Mouse (Mus musculus): Measurements from ENCODE around the gene Srsf9. TPM values are rescaled to one million over a fixed set of nuclear protein-coding genes. Genes with fewer than 3 reads are reported as not detected.

Gene Srsf9
- polyA plus RNA-seq, 1 experiment, result 79.3 TPM

DNA sequence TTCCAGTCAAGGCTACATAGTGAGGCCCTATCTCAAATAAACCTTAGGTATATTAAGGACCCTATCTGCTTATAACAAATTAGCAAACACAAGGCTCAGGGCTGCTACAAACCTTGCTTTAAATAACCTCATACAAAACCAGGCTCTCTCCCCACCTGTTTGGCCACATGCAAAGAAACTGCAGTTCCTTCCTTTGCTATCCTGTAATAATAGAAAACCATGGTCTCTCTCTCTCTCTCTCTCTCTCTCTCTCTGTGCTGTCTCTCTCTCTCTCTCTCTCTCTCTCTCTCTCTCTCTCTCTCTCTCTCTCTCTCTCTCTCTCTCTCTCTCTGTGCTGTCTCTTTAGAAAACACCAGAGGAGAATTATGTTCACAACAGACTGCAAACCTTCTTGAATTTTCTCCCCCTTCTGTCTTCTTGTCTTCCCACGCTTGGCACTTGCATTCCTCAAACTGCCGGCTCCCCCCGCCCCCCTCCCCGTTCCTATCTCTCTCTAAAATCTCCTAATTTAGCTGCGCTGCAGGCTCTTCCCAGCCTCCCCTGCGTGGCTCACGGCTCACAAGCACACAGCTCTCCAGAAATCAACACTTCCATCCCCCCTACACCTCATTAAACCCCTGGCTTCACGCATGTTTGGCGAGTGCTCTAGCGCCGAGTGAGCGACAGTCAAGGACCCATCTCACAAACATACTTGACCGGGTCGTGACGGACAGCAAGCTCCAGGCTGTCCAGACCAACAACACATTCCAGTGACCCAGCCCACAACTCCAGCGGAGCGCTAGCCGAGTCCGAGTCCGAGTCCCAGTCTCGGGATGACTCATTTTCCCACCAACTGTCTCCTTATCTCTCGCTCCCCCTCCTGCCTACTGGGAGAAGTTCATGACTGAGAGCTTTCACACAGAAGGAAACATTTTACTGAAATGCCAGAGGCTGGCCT is 7.7 kb upstream of the Srsf9 start:
- TF ChIP-seq FLI1 (IDR thresholded peaks at IDR 0.05; ENCODE audit: low read length) (no peak), GATA1 (IDR thresholded peaks at IDR 0.05; ENCODE audit: borderline replicate concordance, low read length) (no peak; the same call in 2 of the 3 replicates)
- peak overlapping the region; percentile 93 for H3K4me3 ChIP-seq (replicated peaks)
- peaks cover 35% of the 10 kb centered on the region for H3K4me1 ChIP-seq
- H3K9me3 ChIP-seq, result no peaks in the 10 kb centered on the region
- H3K27me3 ChIP-seq (replicated peaks), result no peaks in the 10 kb centered on the region
- H3K36me3 ChIP-seq (replicated peaks; ENCODE audit: low read length), result no peaks in the 10 kb centered on the region

DNA sequence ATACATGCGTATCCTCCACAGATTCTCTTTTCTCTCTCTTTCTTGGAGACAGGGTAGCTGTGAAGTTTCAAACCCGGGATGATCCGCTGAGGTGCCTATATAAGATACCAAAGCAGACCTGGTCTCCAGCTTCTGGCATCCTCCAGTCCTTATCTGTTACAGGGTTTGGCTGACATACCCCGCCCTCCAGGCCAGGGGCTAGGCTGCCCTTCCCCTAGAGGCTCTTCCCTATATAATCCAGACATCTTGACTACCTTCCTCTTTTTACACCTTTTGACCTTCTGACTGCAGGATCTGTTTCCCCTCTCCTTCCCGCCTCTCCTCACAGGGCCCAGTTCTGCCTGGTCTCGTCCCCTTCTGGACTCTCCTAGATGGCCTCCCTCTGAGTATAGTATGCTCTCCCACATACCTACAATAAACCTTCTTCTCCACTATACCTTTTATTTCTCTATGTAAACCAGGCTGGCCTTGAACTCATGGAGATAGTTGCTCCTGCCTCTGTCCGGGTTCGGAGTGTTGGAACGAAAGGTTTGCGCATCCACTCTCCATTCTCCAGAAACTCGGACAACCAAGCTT is 633 bp upstream of the Srsf9 start:
- Histone ChIP-seq H3K4me3 (replicated peaks) (peak overlapping the region; percentile 100), H3K36me3 (replicated peaks; ENCODE audit: low read length) (peaks cover 32% of the 10 kb centered on the region), H3K4me1 (peaks cover 45% of the 10 kb centered on the region), H3K27me3 (replicated peaks) (no peaks in the 10 kb centered on the region), H3K9me3 (no peaks in the 10 kb centered on the region)
- TF ChIP-seq GATA1 (IDR thresholded peaks at IDR 0.05; ENCODE audit: borderline replicate concordance, low read length) (no peak), FLI1 (IDR thresholded peaks at IDR 0.05; ENCODE audit: low read length) (no peak)

GRCm38 (mm10) chr5:115327610-115328548 is 902 bp downstream of the Srsf9 start:
- peaks cover 48% of the 10 kb centered on the region for H3K36me3 ChIP-seq (replicated peaks; ENCODE audit: low read length)
- H3K27me3 ChIP-seq (replicated peaks), result no peaks in the 10 kb centered on the region
- no peaks in the 10 kb centered on the region for H3K9me3 ChIP-seq
- peak overlapping the region; percentile 100 for H3K4me3 ChIP-seq (replicated peaks)
- no peak for TF ChIP-seq GATA1 (IDR thresholded peaks at IDR 0.05; ENCODE audit: borderline replicate concordance, low read length)
- no peak for TF ChIP-seq FLI1 (IDR thresholded peaks at IDR 0.05; ENCODE audit: low read length)
- peaks cover 58% of the 10 kb centered on the region for H3K4me1 ChIP-seq

DNA sequence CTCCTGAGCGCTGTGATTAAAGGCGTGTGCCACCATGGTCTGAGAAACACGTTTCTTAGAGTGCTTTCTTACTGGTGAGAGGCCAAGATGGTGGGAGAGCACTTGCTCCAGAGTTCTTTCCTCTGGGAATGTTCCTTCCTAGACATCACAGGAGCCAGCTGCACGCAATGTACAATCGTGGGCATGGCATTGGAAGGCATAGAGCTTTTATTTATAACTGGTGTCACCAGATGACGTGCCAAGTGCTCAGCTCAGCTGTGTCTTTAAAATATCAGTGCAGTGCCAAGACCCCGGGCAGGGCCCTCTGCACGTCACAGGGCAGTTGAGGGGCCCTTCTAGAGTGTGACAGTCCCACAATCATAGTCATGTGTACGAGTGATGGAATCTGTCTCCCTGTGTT is 4.0 kb downstream of the Srsf9 start:
- Histone ChIP-seq H3K4me1 (peaks cover 82% of the 10 kb centered on the region), H3K9me3 (no peaks in the 10 kb centered on the region), H3K36me3 (replicated peaks; ENCODE audit: low read length) (peaks cover 74% of the 10 kb centered on the region), H3K27me3 (replicated peaks) (no peaks in the 10 kb centered on the region), H3K4me3 (replicated peaks) (no peak overlapping the region)
- no peak for TF ChIP-seq GATA1 (IDR thresholded peaks at IDR 0.05; ENCODE audit: borderline replicate concordance, low read length)

- Histone ChIP-seq H3K9me3 (no peaks in the 10 kb centered on the region), H3K36me3 (replicated peaks; ENCODE audit: low read length) (peaks cover 94% of the 10 kb centered on the region), H3K4me1 (peaks cover 82% of the 10 kb centered on the region), H3K27me3 (replicated peaks) (no peaks in the 10 kb centered on the region), H3K4me3 (replicated peaks) (peak overlapping the region; percentile 69)
- TF ChIP-seq FLI1 (IDR thresholded peaks at IDR 0.05; ENCODE audit: low read length), result no peak
- no peak for TF ChIP-seq GATA1 (IDR thresholded peaks at IDR 0.05; ENCODE audit: borderline replicate concordance, low read length)
These were observed 6.6 kb downstream of the Srsf9 start for GRCm38 (mm10) chr5:115333626-115334025.

DNA sequence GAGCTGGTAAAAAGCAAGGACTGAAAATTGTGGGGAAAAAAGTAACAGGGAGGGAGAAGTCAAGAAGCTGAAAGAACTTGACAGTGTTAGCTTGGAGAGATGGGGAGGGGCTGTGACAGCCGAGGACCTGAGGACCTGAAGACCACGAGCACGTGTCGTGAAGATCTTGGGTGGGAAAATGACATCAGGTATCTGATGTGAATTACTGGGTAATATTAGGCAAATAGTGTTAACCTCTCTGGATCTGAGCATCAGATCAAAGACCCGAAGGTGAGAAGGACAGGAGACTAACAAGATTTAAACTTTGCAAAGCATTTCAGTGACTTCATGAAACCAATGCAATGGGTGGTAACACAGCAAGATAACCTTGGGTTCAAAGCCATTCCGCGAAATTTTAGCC is 13.0 kb downstream of the Srsf9 start:
- Histone ChIP-seq H3K36me3 (replicated peaks; ENCODE audit: low read length) (peaks cover 63% of the 10 kb centered on the region), H3K4me1 (peaks cover 57% of the 10 kb centered on the region), H3K9me3 (no peaks in the 10 kb centered on the region), H3K4me3 (replicated peaks) (peak overlapping the region; percentile 94), H3K27me3 (replicated peaks) (no peaks in the 10 kb centered on the region)
- TF ChIP-seq FLI1 (IDR thresholded peaks at IDR 0.05; ENCODE audit: low read length) (no peak), GATA1 (IDR thresholded peaks at IDR 0.05; ENCODE audit: borderline replicate concordance, low read length) (no peak)

- peaks cover 63% of the 10 kb centered on the region for H3K36me3 ChIP-seq (replicated peaks; ENCODE audit: low read length)
These were observed 13.8 kb downstream of the Srsf9 start, which contains the start of the genes Gatc and Triap1 for GRCm38 (mm10) chr5:115340577-115341313. Gene Gatc (minus strand): TSS chr5:115341178. Gene Triap1 (plus strand): TSS chr5:115341225.

DNA sequence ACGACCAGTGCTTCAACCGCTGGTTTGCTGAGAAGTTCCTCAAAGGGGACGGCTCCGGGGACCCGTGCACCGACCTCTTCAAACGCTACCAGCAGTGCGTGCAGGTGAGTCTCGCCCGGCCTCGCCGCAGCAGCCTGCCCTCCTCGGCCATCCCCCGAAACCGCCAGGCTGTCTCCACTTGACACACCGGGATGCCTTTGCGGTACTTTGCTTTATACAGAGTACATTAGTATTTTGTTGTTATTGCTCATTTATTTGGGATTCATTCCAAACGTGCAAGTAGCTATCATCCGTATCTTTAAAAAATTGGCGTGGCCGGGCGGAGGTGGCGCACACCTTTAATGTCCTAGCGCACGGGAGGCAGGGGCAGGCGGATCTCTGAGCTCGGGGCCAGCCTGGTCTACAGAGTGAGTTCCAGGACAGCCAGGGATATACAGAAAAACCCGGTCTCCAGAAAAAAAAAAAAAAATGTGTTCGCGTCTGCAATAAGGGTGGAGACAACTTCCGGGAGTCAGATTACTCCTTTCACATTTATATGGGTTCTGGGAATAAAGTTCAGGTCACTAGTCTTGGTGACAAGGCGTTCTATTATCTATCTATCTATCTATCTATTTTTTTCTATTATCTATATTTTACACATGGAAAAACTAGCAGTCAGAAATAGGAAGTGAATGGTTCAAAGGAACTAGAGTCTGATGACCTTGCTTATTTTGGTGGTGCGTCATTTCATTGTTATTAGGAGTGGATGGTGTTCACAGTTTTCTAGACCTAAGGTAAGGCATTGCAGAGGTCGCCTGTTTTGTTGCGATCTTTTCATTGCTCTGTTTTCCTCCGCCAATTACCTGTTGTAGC is 14.6 kb downstream of the Srsf9 start:
- Histone ChIP-seq H3K4me1 (peaks cover 54% of the 10 kb centered on the region), H3K36me3 (replicated peaks; ENCODE audit: low read length) (peaks cover 63% of the 10 kb centered on the region)

More at GRCm38 (mm10) chr5:115340577-115341313, 13.8 kb downstream of the Srsf9 start, which contains the start of the genes Gatc and Triap1:
- Histone ChIP-seq H3K27me3 (replicated peaks) (no peaks in the 10 kb centered on the region), H3K9me3 (no peaks in the 10 kb centered on the region), H3K4me3 (replicated peaks) (peak within 1 kb of the TSS; percentile 94), H3K4me1 (peaks cover 54% of the 10 kb centered on the region)
- no peak for TF ChIP-seq GATA1 (IDR thresholded peaks at IDR 0.05; ENCODE audit: borderline replicate concordance, low read length)
- TF ChIP-seq FLI1 (IDR thresholded peaks at IDR 0.05; ENCODE audit: low read length), result no peak

More for the DNA sequence above, 14.6 kb downstream of the Srsf9 start:
- Histone ChIP-seq H3K9me3 (no peaks in the 10 kb centered on the region), H3K4me3 (replicated peaks) (peak overlapping the region; percentile 94), H3K27me3 (replicated peaks) (no peaks in the 10 kb centered on the region)
- TF ChIP-seq GATA1 (IDR thresholded peaks at IDR 0.05; ENCODE audit: borderline replicate concordance, low read length) (no peak), FLI1 (IDR thresholded peaks at IDR 0.05; ENCODE audit: low read length) (no peak)

Measured in megakaryocyte, embryonic 14.5 days (primary cell).